Mouse (Mus musculus): ENCODE results near the gene Med27. TPM values are rescaled to one million over a fixed set of nuclear protein-coding genes. Genes with fewer than 3 reads are reported as not detected.

Gene Med27
- polyA plus RNA-seq, 1 experiment from 2014 or later = 77.9 TPM

DNA sequence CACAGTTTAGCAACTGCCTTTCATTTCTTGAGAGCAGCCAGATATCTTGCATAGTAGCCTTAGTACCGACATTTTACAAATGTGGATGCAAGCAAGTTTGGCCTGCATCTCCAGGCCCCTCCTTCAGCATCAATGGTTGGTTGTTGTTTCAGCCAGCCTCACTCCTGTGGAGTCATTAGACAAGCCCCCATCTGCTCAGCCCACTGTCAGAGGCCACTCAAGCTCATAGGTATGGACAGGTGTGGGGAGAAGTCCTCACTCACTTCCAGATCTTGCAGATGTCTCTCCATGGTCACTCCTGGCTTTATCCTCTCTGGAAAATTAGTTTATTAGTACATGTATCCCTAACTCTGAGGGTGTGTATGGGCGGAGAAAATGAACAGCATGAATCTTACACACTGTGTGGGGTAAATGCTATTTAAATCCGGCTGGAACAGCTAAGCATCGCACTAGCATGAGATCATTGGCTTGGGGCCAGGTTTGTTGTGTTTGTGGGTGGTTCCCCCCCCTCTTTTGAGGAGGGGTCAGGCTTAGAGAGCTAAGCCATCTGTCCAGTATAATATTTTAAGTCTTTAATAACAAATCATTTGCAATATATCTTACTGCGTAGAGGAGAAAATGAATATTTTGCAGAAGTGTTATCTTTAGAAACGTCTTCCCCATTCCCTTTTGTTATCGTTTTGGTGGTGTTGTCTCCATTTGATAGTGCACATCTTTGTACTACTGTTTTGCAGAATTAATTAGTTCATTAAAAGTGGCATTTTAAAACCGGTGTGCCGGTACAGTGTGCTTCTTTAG, 118.4 kb downstream of the Med27 start:
- 0 out of 2 replicates have a peak, but pooled peaks have one; percentile 21 for ATAC-seq (ENCODE audit: low read depth)
- H3K9me3 ChIP-seq (ENCODE audit: control insufficient read depth, low read length) = no peaks in the 10 kb centered on the region
- peaks cover 26% of the 10 kb centered on the region for H3K4me1 ChIP-seq (ENCODE audit: control insufficient read depth, insufficient read depth, low read length)
- no peak overlapping the region for H3K4me2 ChIP-seq (ENCODE audit: low read depth, low read length)
- 51% methylated on average over 9 of the region's 9 CpGs for WGBS
- no peaks in the 10 kb centered on the region for H3K36me3 ChIP-seq (ENCODE audit: control insufficient read depth, insufficient read depth, low read length)
- H3K27ac ChIP-seq (ENCODE audit: low read depth, low read length) = peak overlapping the region; percentile 18; the same call in 1 of the 2 replicates
- no peaks in the 10 kb centered on the region for H3K27me3 ChIP-seq (ENCODE audit: control insufficient read depth, insufficient read depth, low read length)
- H3K9ac ChIP-seq (replicated peaks; ENCODE audit: low read depth, low read length) = no peak overlapping the region
- no peak overlapping the region for H3K4me3 ChIP-seq (ENCODE audit: low read depth, low read length)

DNA sequence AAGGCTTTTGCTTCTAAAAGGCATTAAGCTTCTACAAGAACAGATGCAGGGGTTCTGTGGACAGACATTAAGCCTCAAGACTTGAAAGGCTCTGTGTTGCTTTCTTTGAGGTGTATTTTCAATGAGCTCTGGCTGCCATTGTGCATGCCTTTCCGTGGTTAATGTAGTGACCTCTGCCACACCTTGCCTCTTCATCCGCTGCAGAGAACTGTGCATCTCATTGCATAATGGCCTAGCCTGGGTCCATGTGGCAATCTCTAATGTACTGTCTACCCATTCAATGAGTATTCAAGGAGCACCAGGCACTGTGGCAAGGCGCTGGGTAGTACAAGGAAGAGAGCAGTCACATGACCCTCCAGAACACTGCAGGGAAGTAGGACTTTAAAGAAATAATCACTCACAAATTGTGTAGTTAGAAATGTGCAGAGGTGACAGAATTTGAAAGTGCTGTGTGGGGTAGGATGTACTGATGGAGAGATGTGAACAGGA, 119.1 kb downstream of the Med27 start:
- no peak overlapping the region for H3K9ac ChIP-seq (replicated peaks; ENCODE audit: low read depth, low read length)
- peaks cover 26% of the 10 kb centered on the region for H3K4me1 ChIP-seq (ENCODE audit: control insufficient read depth, insufficient read depth, low read length)
- H3K36me3 ChIP-seq (ENCODE audit: control insufficient read depth, insufficient read depth, low read length) = no peaks in the 10 kb centered on the region
- no peak for ATAC-seq (ENCODE audit: low read depth)
- no peaks in the 10 kb centered on the region for H3K9me3 ChIP-seq (ENCODE audit: control insufficient read depth, low read length)
- H3K4me3 ChIP-seq (ENCODE audit: low read depth, low read length) = no peak overlapping the region
- H3K4me2 ChIP-seq (ENCODE audit: low read depth, low read length) = no peak overlapping the region
- WGBS = 41% methylated on average over 3 of the region's 3 CpGs
- no peaks in the 10 kb centered on the region for H3K27me3 ChIP-seq (ENCODE audit: control insufficient read depth, insufficient read depth, low read length)
- H3K27ac ChIP-seq (ENCODE audit: low read depth, low read length) = no peak overlapping the region; the same call in 1 of the 2 replicates

DNA sequence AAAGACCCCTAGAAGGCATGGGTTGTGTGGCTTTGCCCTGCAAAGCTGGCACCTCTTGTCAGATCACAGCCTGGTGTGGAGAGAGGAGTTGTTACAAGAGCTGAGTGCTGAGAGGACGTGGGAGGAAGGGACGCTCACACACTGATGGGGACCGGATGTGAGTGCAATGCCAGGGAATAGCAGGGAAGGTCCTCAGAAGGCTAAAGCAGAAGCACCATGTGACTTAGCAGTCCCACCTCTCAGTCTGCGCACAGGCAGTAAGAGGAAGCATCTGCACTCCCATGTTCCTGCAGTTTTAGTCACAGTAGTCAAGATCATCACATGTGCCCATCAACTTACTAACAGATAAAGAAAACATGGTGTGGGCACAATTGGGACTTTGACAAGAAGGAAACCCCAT, 119.8 kb downstream of the Med27 start:
- WGBS = 91% methylated on average over 4 of the region's 4 CpGs
- Histone ChIP-seq H3K27me3 (ENCODE audit: control insufficient read depth, insufficient read depth, low read length) (no peaks in the 10 kb centered on the region), H3K4me2 (ENCODE audit: low read depth, low read length) (no peak overlapping the region), H3K9ac (replicated peaks; ENCODE audit: low read depth, low read length) (no peak overlapping the region), H3K4me3 (ENCODE audit: low read depth, low read length) (no peak overlapping the region), H3K36me3 (ENCODE audit: control insufficient read depth, insufficient read depth, low read length) (no peaks in the 10 kb centered on the region), H3K4me1 (ENCODE audit: control insufficient read depth, insufficient read depth, low read length) (peaks cover 26% of the 10 kb centered on the region), H3K27ac (ENCODE audit: low read depth, low read length) (no peak overlapping the region), H3K9me3 (ENCODE audit: control insufficient read depth, low read length) (no peaks in the 10 kb centered on the region)
- no peak for ATAC-seq (ENCODE audit: low read depth)

DNA sequence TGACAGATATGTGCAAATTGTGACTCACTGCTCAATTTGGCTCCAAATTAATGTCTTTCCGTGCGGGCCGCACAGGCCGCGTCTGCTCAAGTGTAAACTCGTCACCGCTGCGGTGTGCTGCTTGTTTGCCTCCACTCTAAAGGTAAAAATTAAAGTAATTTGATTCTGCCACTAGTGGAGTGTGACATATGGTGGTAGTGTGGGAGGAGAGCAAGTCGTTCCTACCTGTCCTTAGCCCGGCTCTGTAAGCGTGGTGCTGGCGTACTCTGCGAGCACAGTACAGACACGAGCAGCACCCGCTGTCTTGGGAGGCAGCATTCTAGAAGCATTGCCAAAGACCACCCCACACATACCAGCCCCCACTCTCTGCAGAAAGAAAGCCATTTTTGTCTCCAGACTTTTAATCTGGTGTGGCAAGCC, 121.9 kb downstream of the Med27 start:
- Histone ChIP-seq H3K27me3 (ENCODE audit: control insufficient read depth, insufficient read depth, low read length) (no peaks in the 10 kb centered on the region), H3K4me3 (ENCODE audit: low read depth, low read length) (no peak overlapping the region), H3K36me3 (ENCODE audit: control insufficient read depth, insufficient read depth, low read length) (no peaks in the 10 kb centered on the region), H3K4me2 (ENCODE audit: low read depth, low read length) (no peak overlapping the region), H3K27ac (ENCODE audit: low read depth, low read length) (0 out of 2 replicates have a peak overlapping the region, but pooled peaks have one; percentile 28), H3K9me3 (ENCODE audit: control insufficient read depth, low read length) (no peaks in the 10 kb centered on the region), H3K9ac (replicated peaks; ENCODE audit: low read depth, low read length) (0 out of 2 replicates have a peak overlapping the region, but pooled peaks have one; percentile 21), H3K4me1 (ENCODE audit: control insufficient read depth, insufficient read depth, low read length) (peaks cover 26% of the 10 kb centered on the region)
- ATAC-seq (ENCODE audit: low read depth) = peak; percentile 49; the same call in 1 of the 2 replicates
- WGBS = 55% methylated on average over 15 of the region's 15 CpGs

DNA sequence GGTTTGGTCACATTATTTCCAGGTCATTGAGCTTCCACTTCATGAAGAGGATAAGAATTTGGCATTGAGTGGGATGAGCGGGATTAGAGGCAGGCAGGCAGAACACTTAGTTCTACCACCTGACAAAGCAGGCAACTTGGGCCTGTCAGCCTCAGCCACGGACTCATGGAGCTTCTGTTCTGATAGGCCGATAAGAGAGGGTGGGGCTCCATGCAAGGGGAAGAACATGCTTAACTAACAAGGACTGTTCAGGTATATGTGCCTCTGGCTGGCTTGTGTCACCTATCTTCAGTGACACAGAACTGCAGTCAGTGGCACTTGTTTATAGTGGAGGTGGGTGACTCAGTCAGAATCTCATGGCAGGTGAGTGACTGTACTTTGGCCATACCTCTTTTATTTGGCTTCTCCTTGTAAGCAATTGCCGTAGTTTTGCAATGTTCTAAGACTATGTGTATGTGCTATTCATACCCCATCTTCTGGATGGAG, 126.4 kb downstream of the Med27 start:
- H3K27ac ChIP-seq (ENCODE audit: low read depth, low read length) = no peak overlapping the region
- WGBS = 79% methylated on average over 4 of the region's 4 CpGs
- H3K36me3 ChIP-seq (ENCODE audit: control insufficient read depth, insufficient read depth, low read length) = no peaks in the 10 kb centered on the region
- H3K4me2 ChIP-seq (ENCODE audit: low read depth, low read length) = no peak overlapping the region
- no peaks in the 10 kb centered on the region for H3K9me3 ChIP-seq (ENCODE audit: control insufficient read depth, low read length)
- no peak overlapping the region for H3K9ac ChIP-seq (replicated peaks; ENCODE audit: low read depth, low read length)
- ATAC-seq (ENCODE audit: low read depth) = no peak
- H3K4me1 ChIP-seq (ENCODE audit: control insufficient read depth, insufficient read depth, low read length) = peaks cover 12% of the 10 kb centered on the region; the same call in 1 of the 2 replicates
- H3K4me3 ChIP-seq (ENCODE audit: low read depth, low read length) = no peak overlapping the region
- H3K27me3 ChIP-seq (ENCODE audit: control insufficient read depth, insufficient read depth, low read length) = no peaks in the 10 kb centered on the region

DNA sequence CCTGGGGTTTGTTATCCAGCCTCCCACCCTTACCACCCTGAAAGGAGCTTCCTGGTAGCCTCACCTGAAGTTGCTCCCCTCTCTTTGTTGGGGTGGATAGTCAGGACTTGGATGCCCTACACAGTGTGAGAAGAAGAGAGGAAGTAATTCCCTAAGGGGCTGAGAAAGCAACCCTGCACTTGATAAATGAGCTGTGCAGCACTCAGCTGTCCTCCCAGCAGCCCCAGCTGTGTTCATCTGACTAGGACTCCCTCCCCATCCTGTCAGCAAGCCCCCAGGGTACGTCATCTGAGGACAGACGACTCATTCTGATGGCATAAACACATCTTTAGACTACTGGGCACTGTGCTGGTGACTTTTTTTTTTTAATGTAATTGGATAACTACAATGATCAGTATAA, 127.3 kb downstream of the Med27 start:
- Histone ChIP-seq H3K27me3 (ENCODE audit: control insufficient read depth, insufficient read depth, low read length) (no peaks in the 10 kb centered on the region), H3K27ac (ENCODE audit: low read depth, low read length) (no peak overlapping the region), H3K4me3 (ENCODE audit: low read depth, low read length) (no peak overlapping the region), H3K9ac (replicated peaks; ENCODE audit: low read depth, low read length) (no peak overlapping the region), H3K4me2 (ENCODE audit: low read depth, low read length) (no peak overlapping the region), H3K9me3 (ENCODE audit: control insufficient read depth, low read length) (no peaks in the 10 kb centered on the region), H3K36me3 (ENCODE audit: control insufficient read depth, insufficient read depth, low read length) (no peaks in the 10 kb centered on the region), H3K4me1 (ENCODE audit: control insufficient read depth, insufficient read depth, low read length) (peaks cover 4% of the 10 kb centered on the region; the same call in 1 of the 2 replicates)
- ATAC-seq (ENCODE audit: low read depth) = peak; percentile 44; the same call in 1 of the 2 replicates
- 15% methylated on average over 2 of the region's 2 CpGs for WGBS

DNA sequence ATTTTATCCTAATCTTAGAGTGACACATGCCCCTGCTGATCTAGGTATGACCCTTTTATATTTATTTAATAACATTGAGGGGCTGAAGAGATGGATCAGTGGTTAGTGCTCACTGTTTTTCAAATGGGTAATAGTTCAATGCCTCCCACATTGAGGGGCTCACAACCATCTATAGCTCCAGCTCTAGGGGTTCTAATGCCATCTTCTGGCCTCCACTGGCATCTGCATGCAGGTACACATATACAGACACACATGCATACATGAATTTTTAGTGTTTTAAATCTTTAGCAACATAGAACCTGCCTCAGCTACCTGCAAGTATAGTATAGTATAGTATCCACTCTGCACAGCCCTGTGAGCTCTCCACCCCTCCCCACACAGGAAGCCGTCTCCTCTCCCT, 130.1 kb downstream of the Med27 start:
- H3K27me3 ChIP-seq (ENCODE audit: control insufficient read depth, insufficient read depth, low read length) = no peaks in the 10 kb centered on the region
- no peak for ATAC-seq (ENCODE audit: low read depth)
- WGBS = 85% methylated on average over 1 of the region's 1 CpGs
- no peak overlapping the region for H3K9ac ChIP-seq (replicated peaks; ENCODE audit: low read depth, low read length)
- H3K4me1 ChIP-seq (ENCODE audit: control insufficient read depth, insufficient read depth, low read length) = no peaks in the 10 kb centered on the region
- H3K4me3 ChIP-seq (ENCODE audit: low read depth, low read length) = no peak overlapping the region
- H3K27ac ChIP-seq (ENCODE audit: low read depth, low read length) = no peak overlapping the region
- no peaks in the 10 kb centered on the region for H3K9me3 ChIP-seq (ENCODE audit: control insufficient read depth, low read length)
- no peak overlapping the region for H3K4me2 ChIP-seq (ENCODE audit: low read depth, low read length)
- H3K36me3 ChIP-seq (ENCODE audit: control insufficient read depth, insufficient read depth, low read length) = no peaks in the 10 kb centered on the region

DNA sequence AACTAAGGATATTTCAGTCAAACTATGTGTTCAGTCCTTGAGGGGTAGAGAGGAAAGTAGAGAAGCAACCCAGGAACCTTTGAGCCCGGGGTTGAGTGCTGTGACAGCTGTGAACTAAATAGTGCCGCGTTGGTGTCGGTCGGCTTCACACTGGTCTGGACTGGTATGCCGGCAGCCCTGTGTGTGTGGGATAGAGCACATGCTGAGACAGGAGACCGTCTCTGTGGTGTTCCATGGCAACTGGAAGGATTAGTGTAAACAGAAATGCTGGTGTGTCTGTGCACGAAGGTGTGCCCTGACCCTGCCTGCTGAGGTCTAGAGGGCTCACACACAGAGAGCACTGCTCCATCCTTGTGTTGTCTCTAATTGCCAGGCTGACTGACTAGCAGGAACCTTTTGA, 135.2 kb downstream of the Med27 start:
- peaks cover 22% of the 10 kb centered on the region for H3K4me1 ChIP-seq (ENCODE audit: control insufficient read depth, insufficient read depth, low read length)
- H3K9me3 ChIP-seq (ENCODE audit: control insufficient read depth, low read length) = no peaks in the 10 kb centered on the region
- H3K27ac ChIP-seq (ENCODE audit: low read depth, low read length) = no peak overlapping the region
- no peaks in the 10 kb centered on the region for H3K27me3 ChIP-seq (ENCODE audit: control insufficient read depth, insufficient read depth, low read length)
- no peak overlapping the region for H3K9ac ChIP-seq (replicated peaks; ENCODE audit: low read depth, low read length)
- no peak overlapping the region for H3K4me3 ChIP-seq (ENCODE audit: low read depth, low read length)
- no peak overlapping the region for H3K4me2 ChIP-seq (ENCODE audit: low read depth, low read length)
- 42% methylated on average over 8 of the region's 8 CpGs for WGBS
- H3K36me3 ChIP-seq (ENCODE audit: control insufficient read depth, insufficient read depth, low read length) = no peaks in the 10 kb centered on the region
- ATAC-seq (ENCODE audit: low read depth) = no peak
